Mouse (Mus musculus) lung, embryonic 15.5 days (tissue): Measurements from ENCODE around the gene Aox4. TPM values are rescaled to one million over a fixed set of nuclear protein-coding genes. Genes with fewer than 3 reads are reported as not detected.

Experiments
- ATAC-seq: fragments of 200-750 bp; cut with Nextera tagmentation; 2 replicates; pipeline ENCODE4 v1.8.0; 2017; ENCODE audit warnings: moderate number of reproducible peaks, borderline replicate concordance; ENCODE audit not compliant: low FRiP score, low TSS enrichment; ENCODE audit errors: extremely low read depth
- H3K27ac ChIP-seq: fragments of 300-500 bp; sonication (generic); 2 replicates; pipeline ENCODE4 v1.5.1; 2015; ENCODE audit warnings: moderate library complexity, mild to moderate bottlenecking, inconsistent platforms
- H3K27me3 ChIP-seq: fragments of 300-500 bp; sonication (generic); 2 replicates; pipeline ENCODE4 v1.6.1; 2015; ENCODE audit warnings: inconsistent platforms
- H3K36me3 ChIP-seq: fragments of 300-500 bp; sonication (generic); 2 replicates; pipeline ENCODE4 v1.6.1; 2015; ENCODE audit warnings: inconsistent platforms
- H3K4me1 ChIP-seq: fragments of 300-500 bp; sonication (generic); 2 replicates; pipeline ENCODE4 v1.6.1; 2015; ENCODE audit warnings: inconsistent platforms
- H3K4me2 ChIP-seq: fragments of 300-500 bp; sonication (generic); 2 replicates; pipeline ENCODE4 v1.6.1; 2015; ENCODE audit warnings: inconsistent platforms, mild to moderate bottlenecking, moderate library complexity
- H3K4me3 ChIP-seq: fragments of 300-500 bp; sonication (generic); 2 replicates; pipeline ENCODE4 v1.5.1; 2015; ENCODE audit warnings: mild to moderate bottlenecking, inconsistent platforms
- H3K9ac ChIP-seq: fragments of 300-500 bp; sonication (generic); 2 replicates; pipeline ENCODE4 v1.6.1; 2015; ENCODE audit warnings: inconsistent platforms
- H3K9me3 ChIP-seq: fragments of 300-500 bp; sonication (generic); 2 replicates; pipeline ENCODE4 v1.6.1; 2016; ENCODE audit warnings: inconsistent platforms
- WGBS: fragments of 180-500 bp; shearing (Covaris S2); methylation state at CpG from one replicate; pipeline ENCODE4 v1.1.7; 2015; 5-methylcytosine and 5-hydroxymethylcytosine counted together
- polyA plus RNA-seq: library from polyadenylated mRNA; unstranded; fragments of >200 nt; fragmentation: Nextera tagmentation; extraction: Ambion mirVana; gene quantifications from 2 replicates; pipeline ENCODE4 v1.2.1, GENCODE M21; 2015

Aox4 gene
- polyA plus RNA-seq, 1 experiment from 2014 or later, result 0.02 TPM

DNA sequence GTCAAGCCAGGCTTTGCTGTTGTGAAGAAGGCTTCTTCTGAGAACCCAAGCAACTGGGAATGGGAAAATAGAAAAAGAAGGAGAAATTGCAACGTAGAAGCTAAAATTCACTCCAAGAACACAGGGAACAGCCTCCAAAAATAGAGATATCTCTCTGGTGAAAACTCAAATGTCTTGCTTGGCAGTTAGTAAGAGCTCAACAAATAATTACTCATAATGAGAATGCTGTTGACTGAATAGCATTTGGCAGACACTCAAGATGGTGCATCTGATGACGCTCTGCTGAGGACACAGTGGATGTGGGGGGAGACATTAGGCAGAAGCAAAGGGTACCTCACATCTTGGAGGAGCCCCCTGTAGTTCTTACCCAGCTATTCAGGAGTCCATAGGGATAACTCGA, 77.9 kb downstream of the Aox4 start:
- H3K4me1 ChIP-seq, result peaks cover 14% of the 10 kb centered on the region; the same call in 1 of the 2 replicates
- H3K9me3 ChIP-seq, result no peaks in the 10 kb centered on the region
- H3K27me3 ChIP-seq, result no peaks in the 10 kb centered on the region
- no peak overlapping the region for H3K27ac ChIP-seq
- WGBS, result 61% methylated on average over 3 of the region's 3 CpGs
- H3K4me3 ChIP-seq, result no peak overlapping the region
- H3K36me3 ChIP-seq, result no peaks in the 10 kb centered on the region
- H3K9ac ChIP-seq, result no peak overlapping the region
- no peak for ATAC-seq
- no peak overlapping the region for H3K4me2 ChIP-seq

DNA sequence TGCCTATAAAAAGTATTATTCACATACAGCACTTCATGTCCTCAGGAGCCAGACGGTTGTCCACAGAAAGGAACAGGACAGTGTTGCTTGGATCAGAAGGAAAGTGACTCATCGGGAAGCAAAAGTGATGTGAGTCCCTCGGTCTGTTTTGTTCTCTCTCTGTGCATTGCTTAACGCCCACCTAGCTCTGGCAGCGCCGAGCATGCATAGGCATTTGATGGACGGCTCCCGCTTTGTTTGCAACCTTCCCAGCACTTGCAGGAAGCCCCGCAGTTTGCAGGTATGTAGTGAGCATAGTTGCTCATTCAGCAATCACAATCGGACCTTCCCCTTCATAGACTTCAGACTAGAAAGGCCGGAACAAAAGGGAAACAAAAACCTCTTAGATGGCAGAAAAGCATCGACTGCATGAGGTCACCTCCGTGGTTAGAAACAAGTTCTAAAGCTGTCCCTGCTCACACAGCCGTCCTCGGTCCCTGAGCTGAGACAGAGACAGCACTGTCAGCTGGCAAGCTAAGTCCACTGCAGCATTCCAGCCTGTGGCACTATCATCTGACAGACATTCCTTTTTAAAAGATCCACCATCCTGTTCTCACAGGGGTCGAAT, 79.8 kb downstream of the Aox4 start:
- Histone ChIP-seq H3K27me3 (no peaks in the 10 kb centered on the region), H3K27ac (no peak overlapping the region), H3K9ac (no peak overlapping the region), H3K36me3 (no peaks in the 10 kb centered on the region), H3K9me3 (no peaks in the 10 kb centered on the region), H3K4me1 (peaks cover 14% of the 10 kb centered on the region; the same call in 1 of the 2 replicates), H3K4me3 (no peak overlapping the region), H3K4me2 (no peak overlapping the region)
- WGBS, result 36% methylated on average over 16 of the region's 16 CpGs
- no peak for ATAC-seq

DNA sequence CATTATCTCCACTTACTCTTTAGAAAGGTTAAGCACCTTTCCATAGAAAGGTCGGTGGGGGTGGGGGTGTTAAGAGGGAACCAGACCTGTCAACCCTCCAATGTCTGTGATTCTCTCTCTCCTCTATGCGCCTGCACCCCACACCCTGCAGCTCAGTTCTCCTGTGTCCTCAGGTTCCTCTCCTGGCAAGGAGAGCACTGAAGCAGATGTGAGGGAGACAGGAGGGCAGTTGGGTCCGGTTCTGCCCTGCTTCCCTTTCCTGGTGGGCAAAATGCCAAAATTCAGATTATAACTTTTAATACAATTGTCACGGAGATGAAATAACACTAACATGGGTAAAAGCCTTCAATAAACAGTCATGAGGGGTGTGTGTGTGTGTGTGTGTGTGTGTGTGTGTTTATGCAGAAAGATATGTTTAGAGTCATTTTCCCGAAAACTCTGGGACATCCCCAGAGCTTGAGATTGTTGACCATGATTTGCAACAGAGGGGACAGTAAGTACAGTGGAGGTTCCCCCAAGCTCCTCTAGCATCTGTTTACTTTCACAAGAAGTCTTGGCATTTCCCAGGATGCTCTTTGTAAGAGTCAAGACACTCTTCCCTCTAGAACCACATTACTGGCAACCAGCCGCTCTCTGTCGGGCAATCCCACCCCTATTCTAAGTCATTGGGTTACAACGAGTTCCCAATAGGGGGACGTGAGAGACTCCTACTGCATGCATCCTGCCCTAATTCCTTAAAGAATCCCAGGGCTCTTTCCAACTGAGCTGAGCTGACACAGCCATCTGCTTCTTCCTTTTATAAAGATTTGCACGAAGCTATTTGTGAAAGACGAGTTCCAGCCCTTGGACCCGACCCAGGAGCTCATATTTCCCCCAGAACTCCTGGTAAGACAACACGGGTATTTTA, 81.5 kb downstream of the Aox4 start:
- Histone ChIP-seq H3K4me1 (peaks cover 14% of the 10 kb centered on the region; the same call in 1 of the 2 replicates), H3K36me3 (no peaks in the 10 kb centered on the region), H3K27me3 (no peaks in the 10 kb centered on the region), H3K9ac (no peak overlapping the region), H3K27ac (peak overlapping the region; percentile 22; the same call in 1 of the 2 replicates), H3K4me3 (no peak overlapping the region), H3K9me3 (no peaks in the 10 kb centered on the region), H3K4me2 (no peak overlapping the region)
- WGBS, result 40% methylated on average over 13 of the region's 13 CpGs
- ATAC-seq, result peak; percentile 78

- peaks cover 14% of the 10 kb centered on the region; the same call in 1 of the 2 replicates for H3K4me1 ChIP-seq
- ATAC-seq, result no peak
- H3K4me3 ChIP-seq, result no peak overlapping the region
- H3K9ac ChIP-seq, result no peak overlapping the region
- H3K9me3 ChIP-seq, result no peaks in the 10 kb centered on the region
- no peaks in the 10 kb centered on the region for H3K27me3 ChIP-seq
- H3K27ac ChIP-seq, result no peak overlapping the region
- WGBS, result 65% methylated on average over 5 of the region's 5 CpGs
- H3K4me2 ChIP-seq, result no peak overlapping the region
- H3K36me3 ChIP-seq, result no peaks in the 10 kb centered on the region
Observed at GRCm38 (mm10) chr1:58294730-58295129, 84.5 kb downstream of the Aox4 start.

GRCm38 (mm10) chr1:58296278-58296677, 86.1 kb downstream of the Aox4 start:
- peak; percentile 56; the same call in 1 of the 2 replicates for ATAC-seq
- Histone ChIP-seq H3K36me3 (no peaks in the 10 kb centered on the region), H3K9ac (no peak overlapping the region), H3K27me3 (no peaks in the 10 kb centered on the region), H3K27ac (no peak overlapping the region), H3K9me3 (no peaks in the 10 kb centered on the region), H3K4me3 (no peak overlapping the region), H3K4me2 (no peak overlapping the region), H3K4me1 (peaks cover 13% of the 10 kb centered on the region; the same call in 1 of the 2 replicates)
- 5% methylated on average over 7 of the region's 7 CpGs for WGBS

GRCm38 (mm10) chr1:58296821-58297220, 86.6 kb downstream of the Aox4 start:
- ATAC-seq, result no peak
- no peak overlapping the region for H3K4me3 ChIP-seq
- H3K4me2 ChIP-seq, result no peak overlapping the region
- WGBS, result 58% methylated on average over 4 of the region's 4 CpGs
- no peaks in the 10 kb centered on the region for H3K27me3 ChIP-seq
- no peak overlapping the region for H3K27ac ChIP-seq
- peaks cover 7% of the 10 kb centered on the region; the same call in 1 of the 2 replicates for H3K4me1 ChIP-seq
- H3K9me3 ChIP-seq, result no peaks in the 10 kb centered on the region
- H3K36me3 ChIP-seq, result no peaks in the 10 kb centered on the region
- H3K9ac ChIP-seq, result no peak overlapping the region

DNA sequence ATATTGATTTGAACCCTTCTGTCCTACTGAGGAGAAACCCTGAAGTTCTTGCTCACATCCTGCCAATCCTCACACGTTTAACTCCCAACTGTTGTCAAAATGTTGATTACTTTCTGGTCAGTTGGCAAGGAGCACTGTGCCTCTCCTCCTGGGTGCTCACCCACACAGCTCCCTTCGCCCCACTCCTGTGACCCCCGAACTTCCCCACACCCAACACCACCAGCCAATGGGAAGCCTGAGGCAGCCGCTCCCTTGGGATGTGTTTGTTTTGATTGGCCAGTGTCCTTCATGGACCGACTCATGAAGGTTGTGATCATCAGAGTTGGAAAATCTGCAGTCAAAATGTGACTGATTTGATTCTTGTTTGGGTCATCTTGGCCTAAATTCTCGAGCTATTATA, 88.2 kb downstream of the Aox4 start:
- no peak overlapping the region for H3K4me2 ChIP-seq
- H3K4me1 ChIP-seq, result no peaks in the 10 kb centered on the region
- no peak for ATAC-seq
- no peak overlapping the region for H3K4me3 ChIP-seq
- no peak overlapping the region for H3K27ac ChIP-seq
- H3K9ac ChIP-seq, result no peak overlapping the region
- H3K27me3 ChIP-seq, result no peaks in the 10 kb centered on the region
- no peaks in the 10 kb centered on the region for H3K9me3 ChIP-seq
- H3K36me3 ChIP-seq, result no peaks in the 10 kb centered on the region
- 62% methylated on average over 6 of the region's 6 CpGs for WGBS

GRCm38 (mm10) chr1:58301073-58301472, 90.9 kb downstream of the Aox4 start:
- no peak overlapping the region for H3K4me2 ChIP-seq
- no peak for ATAC-seq
- no peak overlapping the region for H3K27ac ChIP-seq
- H3K9me3 ChIP-seq, result no peaks in the 10 kb centered on the region
- WGBS, result 89% methylated on average over 7 of the region's 7 CpGs
- H3K4me3 ChIP-seq, result no peak overlapping the region
- no peaks in the 10 kb centered on the region for H3K27me3 ChIP-seq
- H3K36me3 ChIP-seq, result no peaks in the 10 kb centered on the region
- H3K4me1 ChIP-seq, result peaks cover 4% of the 10 kb centered on the region
- H3K9ac ChIP-seq, result no peak overlapping the region

- no peaks in the 10 kb centered on the region for H3K9me3 ChIP-seq
- H3K4me3 ChIP-seq, result no peak overlapping the region
- H3K36me3 ChIP-seq, result no peaks in the 10 kb centered on the region
- no peak overlapping the region for H3K27ac ChIP-seq
- peaks cover 4% of the 10 kb centered on the region for H3K4me1 ChIP-seq
- H3K9ac ChIP-seq, result no peak overlapping the region
- no peak overlapping the region for H3K4me2 ChIP-seq
- H3K27me3 ChIP-seq, result no peaks in the 10 kb centered on the region
- WGBS, result 74% methylated on average over 6 of the region's 6 CpGs
- no peak for ATAC-seq
Observed at GRCm38 (mm10) chr1:58302015-58302414, 91.8 kb downstream of the Aox4 start.

DNA sequence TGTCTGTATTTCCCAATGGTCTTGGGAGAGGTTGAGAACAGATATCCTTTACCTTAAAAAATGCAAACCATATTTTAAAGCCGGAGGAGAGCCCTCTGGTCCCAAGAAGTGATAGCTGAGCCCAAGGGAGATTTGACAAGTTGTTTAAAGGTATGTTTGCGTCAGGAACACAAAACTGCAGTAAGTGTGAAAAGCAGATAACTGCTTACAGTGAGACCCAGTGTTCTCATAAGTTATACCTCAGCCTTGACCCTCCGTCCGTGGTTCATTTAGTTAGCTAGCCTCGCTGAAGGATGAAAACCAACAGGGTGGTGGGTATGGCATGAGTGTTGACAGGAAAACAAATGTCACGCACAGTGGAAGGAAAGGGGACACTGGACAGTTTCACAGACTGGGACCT, 92.8 kb downstream of the Aox4 start:
- Histone ChIP-seq H3K9me3 (no peaks in the 10 kb centered on the region), H3K4me1 (peaks cover 4% of the 10 kb centered on the region), H3K4me2 (no peak overlapping the region), H3K27ac (no peak overlapping the region), H3K36me3 (no peaks in the 10 kb centered on the region), H3K4me3 (no peak overlapping the region), H3K9ac (no peak overlapping the region), H3K27me3 (no peaks in the 10 kb centered on the region)
- no peak for ATAC-seq
- 74% methylated on average over 6 of the region's 6 CpGs for WGBS

DNA sequence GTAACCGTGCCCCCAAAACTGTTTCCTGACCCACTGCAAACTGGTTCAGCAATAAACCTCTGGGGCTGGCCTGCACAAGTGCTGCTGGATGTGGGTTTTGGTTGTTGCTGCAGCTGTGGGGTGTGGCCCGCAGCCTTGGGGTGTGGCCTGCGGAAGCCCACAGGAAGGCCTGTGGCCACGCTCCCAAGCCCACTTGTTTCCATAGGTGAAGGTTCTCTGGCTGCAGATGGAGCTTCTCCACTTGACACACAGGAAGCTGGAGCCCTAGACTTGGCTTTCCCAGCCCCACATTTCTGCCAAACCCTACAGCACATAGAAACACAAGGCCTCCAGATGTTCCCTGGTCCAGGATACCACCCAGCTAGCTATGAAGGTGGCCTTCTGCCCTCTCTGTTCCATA, 93.5 kb downstream of the Aox4 start:
- 68% methylated on average over 4 of the region's 4 CpGs for WGBS
- Histone ChIP-seq H3K27me3 (no peaks in the 10 kb centered on the region), H3K4me1 (peaks cover 4% of the 10 kb centered on the region), H3K4me3 (no peak overlapping the region), H3K4me2 (no peak overlapping the region), H3K36me3 (no peaks in the 10 kb centered on the region), H3K9ac (no peak overlapping the region), H3K9me3 (no peaks in the 10 kb centered on the region), H3K27ac (0 out of 2 replicates have a peak overlapping the region, but pooled peaks have one; percentile 18)
- ATAC-seq, result peak; percentile 64; the same call in 1 of the 2 replicates

DNA sequence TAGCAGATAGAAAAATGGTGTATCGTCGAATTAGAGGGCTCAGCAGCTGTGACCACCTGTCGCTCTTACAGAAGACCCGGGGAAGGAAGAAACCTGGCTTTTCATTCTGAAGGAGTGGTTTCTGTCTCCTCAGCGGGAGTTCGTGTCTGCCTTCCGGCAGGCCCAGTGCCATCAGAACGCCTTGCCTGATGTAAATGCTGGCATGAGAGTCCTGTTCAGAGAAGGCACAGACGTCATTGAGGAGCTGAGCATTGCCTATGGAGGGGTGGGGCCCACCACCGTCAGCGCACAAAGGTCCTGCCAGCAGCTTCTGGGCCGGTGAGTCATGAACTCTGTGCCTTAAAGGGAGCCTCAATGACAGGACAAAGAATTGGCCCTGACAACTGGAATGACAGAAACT, 94.1 kb downstream of the Aox4 start:
- peak overlapping the region; percentile 18; the same call in 1 of the 2 replicates for H3K27ac ChIP-seq
- no peak overlapping the region for H3K9ac ChIP-seq
- 48% methylated on average over 12 of the region's 12 CpGs for WGBS
- H3K4me1 ChIP-seq, result peaks cover 4% of the 10 kb centered on the region
- no peak overlapping the region for H3K4me2 ChIP-seq
- H3K4me3 ChIP-seq, result no peak overlapping the region
- no peaks in the 10 kb centered on the region for H3K9me3 ChIP-seq
- H3K27me3 ChIP-seq, result no peaks in the 10 kb centered on the region
- no peaks in the 10 kb centered on the region for H3K36me3 ChIP-seq
- peak; percentile 38 for ATAC-seq
